Mouse (Mus musculus) testis, adult 2 months (tissue): ENCODE measurements at regions not wholly inside any gene's neighbourhood (a gene's known extent, or its start where the extent isn't known, plus 50 kb on each side); places are given as distances from the start of the nearest gene placed in this dataset.

Experiments
- CTCF ChIP-seq: fragments of 200-500 bp; IDR thresholded peaks from 2 replicates; pipeline ENCODE4 v1.5.1; 2012; ENCODE audit warnings: low read depth, mild to moderate bottlenecking, inconsistent platforms, low read length, moderate library complexity; ENCODE audit not compliant: control insufficient read depth, insufficient read depth, insufficient replicate concordance
- POLR2A ChIP-seq: fragments of 200-500 bp; IDR thresholded peaks from 2 replicates; pipeline ENCODE4 v1.6.1; 2012; ENCODE audit warnings: low read depth, mild to moderate bottlenecking, inconsistent platforms, low read length, moderate library complexity; ENCODE audit not compliant: control insufficient read depth

- no peak for TF ChIP-seq CTCF
- no peak for TF ChIP-seq POLR2A
Measured at GRCm38 (mm10) chr7:72462978-72463377, 156.6 kb upstream of the Mctp2 start.
